Mouse (Mus musculus) left cerebral cortex, adult 9 months (tissue): ENCODE results near the gene Erf.
A peak's percentile ranks its signal among the peaks of the same experiment; 100 is the strongest.

ENCODE experiments used
- DNase-seq, 2 experiments: peaks; one replicate each; pipeline ENCODE4 v3.0.0; 2022; ENCODE audit warnings: low spot score in 2 of 2

Erf gene

DNA sequence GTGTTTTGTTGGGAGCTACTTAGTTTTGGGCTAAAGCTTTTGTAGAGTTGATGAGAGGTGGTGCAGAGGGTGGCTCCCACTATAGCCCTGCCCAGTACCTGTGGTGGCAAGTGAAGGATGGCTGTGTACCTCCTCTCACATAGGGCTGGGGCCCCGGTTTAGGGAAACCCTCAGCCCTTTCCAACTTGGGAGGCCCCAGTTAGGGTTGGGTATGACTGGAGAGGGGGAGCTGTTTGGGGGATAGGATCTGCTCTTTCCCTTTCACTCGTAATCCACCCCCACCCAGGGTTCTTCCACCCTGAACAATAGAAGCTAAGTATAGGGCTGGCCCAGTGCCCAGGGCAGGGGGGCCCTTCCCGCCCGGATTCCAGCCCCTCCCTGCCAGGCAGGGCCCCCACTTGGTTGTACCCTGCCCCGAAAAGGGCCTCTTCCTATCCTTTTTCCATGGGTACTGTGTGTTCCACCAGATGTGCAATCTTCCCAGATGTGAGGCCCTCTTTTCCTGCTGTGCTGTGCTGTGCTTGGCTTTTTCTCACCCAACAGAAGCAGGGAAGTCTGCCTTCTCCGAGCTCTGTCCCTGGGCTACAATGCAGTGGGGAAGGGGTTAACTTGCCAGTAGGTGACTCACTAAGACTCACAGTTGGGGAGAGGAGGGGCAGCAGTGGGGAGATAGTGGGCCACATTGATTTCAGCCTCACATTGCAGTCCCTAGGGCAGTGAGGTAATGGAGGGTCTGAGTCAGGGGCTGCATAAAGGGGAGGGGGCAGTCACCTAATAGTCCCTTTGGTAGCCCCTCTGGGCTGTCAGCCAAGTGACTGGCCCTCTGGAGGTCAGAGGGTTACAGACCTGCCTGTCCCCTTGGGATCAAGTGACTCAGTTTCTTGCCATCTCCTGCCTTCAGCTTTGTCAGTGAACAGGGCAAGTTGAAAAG, 29.6 kb upstream of the Erf start:
- DNase-seq: peak in 1 of 2 experiments; percentile 59

DNA sequence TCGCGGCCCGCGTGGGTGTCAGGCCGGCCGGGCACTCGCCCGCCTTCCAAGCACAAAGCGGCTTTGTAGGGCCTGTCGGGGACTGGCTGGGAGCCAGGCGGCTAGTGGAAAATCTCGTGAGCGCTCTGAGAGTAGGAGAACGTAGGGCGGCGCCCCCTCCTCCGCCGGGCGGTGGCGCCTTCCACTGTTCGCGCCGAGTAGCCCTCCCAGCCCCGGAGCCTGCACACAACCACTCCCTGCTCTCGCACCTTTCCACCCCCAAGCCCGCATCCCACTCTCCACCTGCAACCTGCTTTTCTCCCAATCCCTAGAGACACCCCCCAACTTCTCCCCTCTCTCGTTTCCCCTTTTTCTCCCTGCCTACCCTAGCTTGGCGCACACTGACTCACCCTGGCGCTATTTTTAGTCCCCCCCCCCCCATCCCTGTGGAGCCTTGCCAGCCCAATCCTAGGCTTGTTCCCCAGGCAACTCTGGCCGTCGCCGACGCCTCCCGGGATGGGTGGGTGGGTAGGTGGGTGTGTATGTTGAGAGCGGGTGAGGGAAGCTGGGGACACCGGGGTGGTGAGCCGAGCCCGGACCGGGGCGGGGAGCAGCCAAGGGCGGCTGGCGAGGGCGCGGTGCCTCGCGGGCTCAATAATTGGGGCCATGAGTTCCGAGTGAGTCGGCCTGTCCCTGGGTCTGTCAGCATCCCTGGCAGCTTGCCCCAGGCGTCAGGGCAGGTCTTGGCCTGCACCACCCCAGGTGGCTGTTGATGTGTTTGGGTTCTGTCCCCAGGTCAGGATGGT, 28.7 kb upstream of the Erf start:
- peak; percentile 86 to 94 for DNase-seq

DNA sequence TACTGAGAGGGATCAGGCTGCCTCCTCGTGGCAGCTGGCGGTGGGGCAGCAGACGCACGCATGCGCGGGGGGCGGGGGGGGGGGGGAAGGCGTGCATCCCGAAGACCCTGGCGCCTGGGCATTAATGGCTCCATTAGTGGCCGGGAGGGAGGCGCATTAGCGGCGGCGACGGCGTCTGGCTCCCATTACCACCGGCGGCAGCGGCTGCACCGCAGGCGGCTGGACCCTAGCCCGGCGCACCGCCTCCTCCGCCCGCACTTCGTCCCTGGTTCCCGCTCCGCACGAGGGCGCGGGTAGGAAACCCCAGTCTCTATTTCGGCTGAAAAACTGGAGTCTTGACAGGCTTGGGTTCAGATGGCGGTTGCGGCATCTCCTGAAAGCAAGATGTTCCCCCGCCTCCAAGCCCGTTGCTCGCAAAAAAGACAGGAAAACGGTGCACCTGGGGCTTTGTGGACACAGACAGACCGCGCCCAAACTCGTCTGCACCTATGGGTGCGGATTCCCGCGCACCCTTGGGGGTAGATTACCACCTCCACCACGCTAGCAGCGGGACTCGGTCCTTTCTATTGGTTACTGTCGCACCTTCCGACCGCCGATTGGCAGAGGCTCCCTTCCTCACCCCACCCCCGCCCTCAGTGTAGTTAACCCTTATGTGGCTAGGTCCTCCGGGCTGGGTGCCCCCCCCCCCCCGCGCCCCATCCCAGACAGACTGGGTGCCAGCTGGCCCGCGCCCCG, 27.9 kb upstream of the Erf start:
- peak; percentile 85 to 88 for DNase-seq

DNA sequence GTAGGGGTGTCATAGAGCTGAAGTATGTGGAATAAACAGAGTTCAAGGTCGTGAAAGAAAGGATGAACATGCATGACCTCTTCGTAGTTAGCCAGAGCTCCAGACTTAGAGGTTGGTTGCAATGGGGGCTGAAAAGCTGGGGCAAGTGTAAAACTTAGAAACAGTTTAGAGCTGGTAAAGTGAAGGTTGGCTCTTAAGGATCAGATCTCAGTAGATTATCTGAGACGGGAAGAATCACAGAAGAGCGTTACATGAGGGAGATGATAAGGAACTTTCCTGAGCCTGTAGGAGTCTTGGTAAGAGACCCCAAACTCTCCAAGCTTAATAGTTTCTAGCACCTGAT, 27.4 kb upstream of the Erf start:
- DNase-seq: no peak

DNA sequence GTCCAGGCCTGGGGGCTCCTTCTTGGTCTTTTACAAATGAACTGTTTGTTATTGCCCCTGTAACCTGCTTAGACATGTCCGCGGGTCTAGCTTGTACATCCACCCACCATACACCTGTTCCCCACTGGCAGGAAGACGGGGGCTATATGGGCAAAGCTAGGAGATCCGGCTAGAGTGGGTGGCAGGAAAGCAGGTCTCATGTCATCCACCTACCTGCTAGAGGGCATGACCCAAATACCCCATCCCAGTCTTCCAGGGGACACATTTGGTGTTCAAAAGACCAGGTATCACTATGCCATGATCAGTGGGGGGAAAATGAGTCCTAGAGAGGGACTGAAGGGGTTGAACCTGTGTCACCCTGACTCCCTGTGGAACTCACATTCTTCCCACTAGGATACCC, 26.8 kb upstream of the Erf start:
- DNase-seq: no peak

DNA sequence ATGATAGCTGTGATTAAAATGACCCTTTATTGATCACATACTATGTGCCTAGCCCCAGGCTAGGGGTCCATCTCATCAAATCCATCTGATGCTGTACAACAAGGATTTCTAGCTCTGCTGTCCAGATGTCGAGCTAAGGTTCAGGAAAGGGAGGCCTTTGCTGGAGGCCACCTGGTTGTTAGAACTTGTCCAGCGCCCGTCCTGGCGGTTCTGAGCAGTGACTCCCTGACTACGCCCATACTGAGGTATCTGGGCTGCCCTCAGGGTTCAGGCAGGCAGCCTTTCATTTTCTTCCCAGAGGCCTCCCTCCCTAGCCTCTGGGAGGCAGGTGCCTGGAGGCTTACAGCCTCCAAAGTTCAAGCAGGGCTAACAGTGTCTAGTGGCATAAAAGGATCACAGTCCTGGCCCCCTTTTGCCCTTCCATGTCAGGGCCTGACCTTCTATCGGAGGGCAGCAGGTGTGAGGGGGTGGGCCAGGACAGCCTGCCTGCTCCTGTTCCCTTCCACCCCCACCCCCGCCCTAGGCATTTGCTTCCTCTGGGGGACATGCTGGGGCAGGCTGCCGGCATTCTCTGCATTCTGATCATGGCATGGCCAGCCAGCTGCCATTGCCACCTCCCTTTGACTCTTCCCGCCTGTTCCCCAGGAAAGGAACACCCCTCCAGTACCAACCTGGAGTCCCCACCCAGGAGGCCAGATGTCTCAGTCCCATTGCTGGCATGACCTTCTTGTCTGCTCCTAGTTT, 25.2 kb upstream of the Erf start:
- DNase-seq: no peak

DNA sequence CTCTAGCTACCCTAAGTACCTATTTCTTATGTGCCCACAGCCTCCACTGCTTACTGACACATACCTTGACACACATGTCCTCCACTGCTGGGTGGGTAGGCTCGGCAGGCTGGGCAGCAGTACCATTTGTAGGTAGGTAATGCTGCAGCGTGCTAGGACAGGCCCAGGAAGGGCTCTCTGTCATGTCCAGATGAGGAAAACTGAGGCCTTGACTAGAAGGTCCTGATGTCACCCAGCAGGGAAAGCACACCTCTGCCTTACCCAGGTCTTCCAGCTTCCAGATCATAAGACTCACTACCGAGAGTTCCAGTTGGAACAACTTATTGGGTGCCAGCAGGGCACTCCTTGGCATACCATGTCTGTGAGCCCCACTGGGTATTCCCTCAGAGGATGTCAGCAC, 24.4 kb upstream of the Erf start:
- DNase-seq: no peak

DNA sequence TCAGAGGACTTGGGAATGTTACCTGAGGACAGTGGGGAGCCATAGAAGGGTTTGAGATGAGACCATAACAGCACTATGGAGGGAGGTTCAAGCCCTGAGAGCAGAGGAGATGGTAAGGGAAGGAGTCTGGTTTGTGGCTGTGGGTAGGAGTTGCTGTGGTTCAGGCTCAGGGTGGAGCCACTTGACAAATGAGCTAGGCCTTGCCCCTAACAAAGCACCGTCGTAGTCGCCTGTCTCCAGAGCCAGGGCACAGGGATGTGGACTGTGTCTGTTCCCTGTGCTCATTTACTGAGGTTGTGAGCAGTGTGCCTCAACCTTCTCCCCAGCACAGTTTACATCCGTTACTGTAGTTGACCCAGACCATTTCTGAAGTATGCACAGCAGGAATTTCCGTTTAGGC, 24.0 kb upstream of the Erf start:
- no peak for DNase-seq

DNA sequence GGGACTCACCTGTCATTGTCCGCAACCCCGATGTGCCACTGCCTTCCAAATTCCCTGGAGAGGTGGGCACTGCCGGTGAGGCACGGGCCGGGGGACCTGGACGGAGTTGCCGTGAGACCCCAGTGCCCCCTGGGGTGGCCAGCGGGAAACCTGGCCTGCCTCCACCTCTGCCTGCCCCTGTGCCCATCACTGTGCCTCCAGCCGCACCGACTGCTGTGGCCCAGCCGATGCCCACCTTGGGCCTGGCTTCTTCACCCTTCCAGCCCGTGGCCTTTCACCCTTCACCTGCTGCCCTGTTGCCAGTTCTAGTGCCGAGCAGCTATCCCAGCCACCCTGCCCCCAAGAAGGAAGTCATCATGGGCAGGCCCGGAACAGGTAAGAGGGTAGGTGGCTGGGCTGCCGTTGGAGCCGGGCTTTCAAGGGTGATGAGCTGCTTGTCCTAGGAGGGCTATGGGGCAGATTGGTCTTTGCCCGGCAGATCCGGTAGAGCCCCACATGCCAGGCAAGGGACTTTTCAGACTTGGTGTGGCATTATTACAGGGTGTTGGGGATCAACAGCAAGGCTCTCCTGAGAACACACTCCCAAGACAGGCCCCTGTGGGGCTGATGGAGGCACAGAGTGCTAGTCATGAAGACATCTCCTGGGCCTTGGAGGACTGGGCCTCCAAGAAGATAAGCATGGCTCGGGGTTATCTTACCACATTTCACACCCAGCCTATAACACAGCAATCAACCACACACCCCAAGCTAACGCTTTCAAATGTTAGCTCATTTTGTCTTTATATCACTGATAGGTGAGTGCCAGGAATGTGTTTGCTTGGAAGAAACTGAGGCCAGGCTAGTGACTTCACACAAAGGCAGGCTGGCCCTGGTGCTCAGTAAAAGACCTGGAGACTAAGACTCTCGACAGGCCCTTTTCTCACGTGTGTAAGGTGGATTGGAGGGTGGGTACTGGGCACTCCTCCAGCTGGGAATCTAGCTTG, 23.0 kb upstream of the Erf start:
- no peak for DNase-seq

DNA sequence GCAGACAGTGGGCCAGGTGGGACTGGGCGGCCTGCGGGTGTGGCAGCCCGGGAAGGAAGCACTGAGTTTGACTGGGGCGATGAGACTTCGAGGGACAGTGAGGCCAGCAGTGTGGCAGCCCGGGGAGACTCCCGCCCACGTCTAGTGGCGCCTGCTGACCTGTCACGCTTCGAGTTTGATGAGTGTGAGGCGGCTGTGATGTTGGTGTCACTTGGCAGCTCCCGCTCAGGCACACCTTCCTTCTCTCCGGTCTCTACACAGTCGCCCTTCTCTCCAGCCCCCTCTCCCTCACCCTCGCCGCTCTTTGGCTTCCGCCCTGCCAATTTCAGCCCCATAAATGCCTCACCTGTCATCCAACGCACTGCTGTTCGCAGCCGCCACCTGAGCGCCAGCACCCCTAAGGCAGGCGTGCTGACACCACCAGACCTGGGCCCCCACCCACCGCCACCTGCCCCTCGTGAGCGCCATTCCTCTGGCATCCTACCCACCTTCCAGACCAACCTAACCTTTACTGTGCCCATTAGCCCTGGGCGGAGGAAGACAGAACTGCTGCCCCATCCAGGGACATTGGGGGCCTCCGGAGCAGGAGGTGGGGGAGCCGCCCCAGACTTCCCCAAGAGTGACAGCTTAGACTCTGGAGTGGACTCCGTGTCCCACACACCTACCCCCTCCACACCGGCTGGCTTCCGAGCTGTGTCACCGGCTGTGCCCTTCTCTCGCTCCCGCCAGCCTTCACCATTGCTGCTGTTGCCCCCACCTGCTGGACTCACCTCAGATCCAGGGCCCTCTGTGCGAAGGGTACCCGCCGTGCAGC, 22.1 kb upstream of the Erf start:
- no peak for DNase-seq

DNA sequence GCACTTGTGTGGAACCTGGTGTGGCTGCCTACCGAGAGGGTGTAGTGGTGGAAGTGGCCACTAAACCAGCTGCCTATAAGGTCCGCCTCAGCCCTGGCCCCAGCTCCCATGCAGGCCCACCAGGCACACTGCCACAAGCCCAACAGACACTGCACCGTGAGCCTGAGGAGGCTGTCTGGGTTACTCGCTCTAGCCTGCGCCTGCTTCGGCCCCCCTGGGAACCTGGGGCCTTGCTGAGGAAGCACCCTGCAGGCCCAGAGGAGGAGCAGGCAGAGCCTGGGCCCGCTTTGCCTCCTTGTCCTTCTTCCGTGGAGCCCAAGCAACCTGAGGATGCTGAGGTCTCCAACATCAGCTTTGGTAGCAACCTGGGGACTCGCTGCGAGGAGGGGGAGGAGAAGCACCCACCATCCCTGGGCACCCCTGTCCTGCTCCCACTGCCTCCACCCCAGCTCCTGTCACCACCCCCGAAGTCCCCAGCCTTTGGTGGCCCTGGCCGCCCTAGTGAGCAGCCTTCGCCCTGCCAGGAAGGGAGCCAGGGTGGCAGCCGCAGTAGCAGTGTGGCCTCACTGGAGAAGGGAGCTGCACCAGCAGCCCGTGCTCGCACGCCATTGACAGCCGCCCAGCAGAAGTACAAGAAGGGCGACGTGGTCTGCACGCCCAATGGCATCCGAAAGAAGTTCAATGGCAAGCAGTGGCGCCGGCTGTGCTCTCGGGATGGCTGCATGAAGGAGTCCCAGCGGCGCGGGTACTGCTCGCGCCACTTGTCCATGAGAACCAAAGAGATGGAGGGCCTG, 21.3 kb upstream of the Erf start:
- DNase-seq: no peak

DNA sequence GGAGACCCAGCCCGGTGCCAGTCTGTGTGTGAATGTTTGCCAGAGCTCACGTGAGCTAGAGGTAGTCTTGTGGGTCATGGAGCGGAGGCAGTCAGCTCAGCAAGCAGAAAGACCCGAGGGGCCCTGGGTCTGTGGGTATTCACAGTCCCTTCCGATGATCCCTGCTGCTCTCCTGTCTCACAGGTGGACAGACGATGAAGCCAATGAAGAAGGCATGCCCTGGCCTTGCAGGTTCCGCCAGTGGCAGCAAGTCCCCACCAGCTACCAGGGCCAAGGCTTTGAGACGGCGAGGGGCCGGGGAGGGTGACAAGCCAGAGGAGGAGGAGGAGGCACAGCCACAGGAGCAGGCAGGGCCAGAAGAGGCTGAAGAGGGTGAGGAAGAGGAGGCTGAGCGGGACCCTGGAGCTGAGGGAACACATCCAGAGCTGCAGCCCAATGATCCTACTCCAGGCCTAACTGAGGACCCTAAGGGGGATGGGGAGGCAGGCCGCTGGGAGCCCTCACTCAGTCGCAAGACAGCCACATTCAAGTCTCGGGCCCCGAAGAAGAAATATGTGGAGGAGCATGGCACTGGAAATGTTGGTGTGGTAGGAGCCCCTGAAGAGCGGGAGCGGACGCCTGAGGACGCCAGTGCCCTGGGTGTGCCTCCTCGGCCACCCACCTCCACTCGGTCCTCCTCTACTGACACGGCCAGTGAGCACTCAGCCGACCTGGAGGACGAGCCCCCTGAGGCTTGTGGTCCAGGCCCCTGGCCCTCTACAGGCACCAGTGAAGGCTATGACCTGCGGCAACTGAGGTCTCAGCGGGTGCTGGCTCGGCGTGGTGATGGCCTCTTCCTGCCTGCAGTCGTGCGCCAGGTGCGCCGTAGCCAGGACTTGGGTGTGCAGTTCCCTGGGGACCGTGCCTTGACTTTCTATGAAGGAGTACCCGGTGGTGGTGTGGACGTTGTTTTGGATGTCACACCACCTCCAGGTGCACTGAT, 20.4 kb upstream of the Erf start:
- no peak for DNase-seq

DNA sequence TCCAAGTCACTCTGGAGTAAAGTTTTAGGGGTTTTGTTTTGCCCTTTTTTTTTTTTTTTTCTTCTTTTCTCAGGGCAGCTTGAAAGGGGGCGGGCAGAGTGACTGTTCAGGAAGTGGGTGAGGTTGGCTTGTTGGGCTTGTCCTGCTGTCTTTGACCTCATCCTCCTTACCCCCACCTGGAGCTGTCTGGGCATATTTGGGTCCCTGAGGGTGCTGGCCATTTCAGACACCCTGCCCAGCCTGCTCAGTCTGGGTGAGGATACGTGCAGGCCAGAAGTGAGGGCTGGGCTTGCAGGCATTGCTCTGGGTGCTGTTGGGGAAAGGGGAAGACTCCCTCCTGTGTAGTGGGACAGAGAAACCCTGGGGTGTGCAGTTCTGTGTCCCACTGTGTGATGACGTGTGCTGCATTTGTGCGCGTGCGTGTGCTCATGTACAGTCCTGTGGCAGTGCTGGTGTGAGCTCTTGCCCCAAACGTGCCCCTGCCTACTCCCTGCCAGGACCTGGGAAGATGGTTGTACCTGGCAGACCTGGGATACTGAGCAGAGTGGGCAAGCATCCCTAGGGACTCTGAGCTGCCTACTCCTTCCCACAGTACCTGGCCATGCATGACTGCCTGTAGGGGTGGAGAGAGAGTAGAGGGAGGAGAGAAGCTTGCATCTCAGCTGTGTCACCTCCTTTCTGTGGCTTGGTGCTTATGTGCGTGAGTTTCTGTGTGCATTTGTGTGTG, 19.1 kb upstream of the Erf start:
- no peak for DNase-seq

DNA sequence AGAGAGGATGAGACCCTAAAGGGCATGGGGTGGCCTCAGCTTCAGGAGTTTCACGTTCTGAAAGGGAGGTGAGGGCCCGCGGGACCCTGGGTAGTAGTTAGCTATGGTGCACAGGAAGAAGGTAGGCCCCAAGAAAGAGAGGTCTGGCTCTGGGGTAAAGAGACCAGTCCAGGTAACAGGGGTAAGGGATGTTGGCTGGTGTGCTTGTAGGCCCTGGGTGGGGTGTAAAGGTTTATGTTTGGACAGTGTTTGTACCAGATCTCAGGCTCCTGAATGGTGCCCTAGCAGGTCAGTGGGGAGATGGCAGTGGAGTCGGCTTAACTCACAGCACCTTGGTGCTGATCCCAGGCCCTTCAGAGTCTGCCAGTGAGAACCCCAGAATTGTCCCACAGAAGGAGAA, 18.5 kb upstream of the Erf start:
- DNase-seq: no peak

DNA sequence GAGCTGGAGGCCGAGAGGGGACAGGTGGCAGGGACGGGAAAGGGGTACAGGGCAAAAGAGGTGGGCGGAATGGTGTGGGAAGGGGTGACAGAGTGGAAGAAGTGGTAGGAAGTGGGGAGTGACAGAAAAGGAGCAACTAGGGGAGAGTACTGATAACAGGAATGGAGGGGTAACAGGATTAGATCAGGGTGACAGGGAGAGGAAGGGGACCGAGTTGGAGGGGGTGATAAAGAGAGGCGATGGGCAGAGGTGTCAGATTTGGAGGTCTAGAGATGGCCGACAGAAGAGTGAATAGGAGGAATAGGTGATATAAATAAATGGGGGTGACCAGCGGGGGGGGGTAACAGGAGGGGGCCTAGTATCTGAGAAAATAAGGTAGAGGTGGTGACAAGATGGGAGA, 18.0 kb upstream of the Erf start:
- DNase-seq: no peak

DNA sequence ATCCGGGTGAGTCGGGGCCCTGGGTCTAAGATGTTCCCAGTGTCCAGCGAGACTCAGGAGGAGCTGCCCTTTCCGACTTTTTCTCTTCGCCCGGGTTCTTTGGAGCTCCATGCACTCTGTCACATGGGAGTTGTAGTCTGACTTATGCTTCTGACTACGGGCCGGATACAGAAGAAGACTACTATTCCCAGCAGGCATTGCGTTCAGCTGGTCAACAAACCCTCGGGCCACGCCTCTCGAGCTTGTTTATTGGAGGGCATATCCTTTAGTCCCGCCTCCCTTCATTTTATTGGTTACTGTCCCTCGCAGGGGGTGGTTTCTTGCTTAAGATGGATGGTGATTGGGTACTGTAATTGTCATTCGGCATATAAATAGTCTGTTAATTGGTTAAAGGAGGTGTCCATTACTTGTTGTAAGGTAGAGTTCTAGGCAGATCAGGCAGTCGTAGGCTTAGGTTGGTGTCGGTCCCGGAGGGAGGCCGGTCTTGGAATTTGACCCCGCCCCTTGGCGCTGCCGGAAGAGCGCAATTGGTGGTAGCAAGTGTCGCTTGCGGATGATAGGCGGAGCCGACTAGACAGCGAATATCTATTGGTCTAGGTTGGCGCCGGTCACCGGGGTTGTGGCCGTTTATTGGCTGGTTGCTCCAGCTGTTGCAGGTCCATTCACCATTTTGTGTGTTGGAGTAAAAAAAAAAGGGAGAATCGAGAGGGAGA, 17.3 kb upstream of the Erf start:
- DNase-seq: peak; percentile 100
